Mouse (Mus musculus) erythroid progenitor cell, adult 5-6 weeks (primary cell): ENCODE measurements at regions not wholly inside any gene's neighbourhood (a gene's known extent, or its start where the extent isn't known, plus 50 kb on each side); places are given as distances from the start of the nearest gene placed in this dataset.

Experiments
- ATAC-seq: replicated peaks from 2 replicates; pipeline ENCODE4 v1.8.0; 2016; ENCODE audit warnings: moderate number of reproducible peaks, mild to moderate bottlenecking, moderate TSS enrichment, inconsistent platforms; ENCODE audit not compliant: poor library complexity, low FRiP score, severe bottlenecking

DNA sequence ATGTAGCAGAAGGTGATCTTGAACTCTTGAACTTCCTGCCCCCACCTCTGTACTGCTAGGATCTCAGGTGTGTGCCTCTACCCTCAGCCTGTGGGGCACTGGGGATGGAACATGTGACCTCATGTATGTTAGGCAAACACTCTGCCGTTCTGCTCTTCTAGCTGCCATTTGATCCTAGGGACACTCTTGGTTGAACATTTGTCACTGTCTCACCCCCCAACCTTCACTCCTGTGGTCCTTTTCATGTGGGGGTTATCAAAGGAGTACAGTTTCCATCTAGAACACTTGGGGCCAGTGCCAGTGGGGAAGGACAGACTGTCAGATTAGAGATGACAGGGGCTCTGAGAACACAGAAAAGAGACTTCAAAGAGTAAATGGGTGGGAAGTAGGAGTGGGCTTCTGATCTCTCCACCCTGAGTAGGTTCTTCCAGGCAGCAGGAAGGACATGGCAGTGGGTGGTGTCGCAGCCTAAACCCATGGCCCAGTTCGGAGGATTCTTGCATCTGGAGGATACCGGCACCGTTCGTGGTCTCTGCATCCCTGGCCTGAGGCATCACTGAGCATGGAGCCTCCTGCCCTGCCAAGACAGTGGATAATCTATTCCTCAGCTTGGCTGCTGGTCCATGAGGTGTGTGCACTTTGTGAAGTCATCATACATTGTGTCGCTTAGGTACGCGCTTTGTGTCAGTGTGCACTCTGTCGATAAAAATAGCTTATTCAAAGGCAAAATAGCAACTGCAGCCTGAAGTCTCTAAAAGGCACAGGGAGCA lies 132.7 kb upstream of the Ctnnb1 start:
- ATAC-seq = no peak

DNA sequence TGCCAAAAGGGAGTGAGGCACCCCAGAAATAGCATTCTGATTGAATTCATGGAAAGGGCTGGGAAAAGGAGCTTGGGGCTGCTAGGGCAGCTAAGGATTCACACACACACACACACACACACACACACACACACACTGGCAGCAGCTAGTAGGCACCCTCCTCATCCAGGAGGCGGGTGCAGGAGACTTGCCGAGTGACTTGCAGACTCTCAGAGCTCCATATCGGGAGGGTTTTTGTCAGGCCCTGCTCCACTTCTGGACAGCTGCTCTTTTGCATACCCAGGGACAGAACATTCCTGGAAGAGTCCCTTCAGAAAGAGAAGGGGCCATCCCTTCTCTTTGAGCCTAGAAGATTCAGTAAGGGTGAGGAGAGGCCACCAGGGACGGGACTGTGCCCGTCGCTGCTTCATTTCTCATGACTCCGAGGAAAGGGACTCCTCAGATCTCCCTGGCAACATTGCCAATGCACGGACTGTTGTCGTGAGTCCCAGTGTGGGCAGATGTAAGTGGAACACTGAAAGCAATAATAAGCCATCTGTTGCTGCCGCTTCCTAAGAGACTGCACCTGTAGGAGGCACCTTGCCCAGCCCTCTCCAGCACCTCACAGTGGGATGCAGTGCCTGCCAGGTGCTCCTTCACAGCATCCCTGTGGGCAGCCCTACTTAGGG lies 130.9 kb upstream of the Ctnnb1 start:
- ATAC-seq = no peak

DNA sequence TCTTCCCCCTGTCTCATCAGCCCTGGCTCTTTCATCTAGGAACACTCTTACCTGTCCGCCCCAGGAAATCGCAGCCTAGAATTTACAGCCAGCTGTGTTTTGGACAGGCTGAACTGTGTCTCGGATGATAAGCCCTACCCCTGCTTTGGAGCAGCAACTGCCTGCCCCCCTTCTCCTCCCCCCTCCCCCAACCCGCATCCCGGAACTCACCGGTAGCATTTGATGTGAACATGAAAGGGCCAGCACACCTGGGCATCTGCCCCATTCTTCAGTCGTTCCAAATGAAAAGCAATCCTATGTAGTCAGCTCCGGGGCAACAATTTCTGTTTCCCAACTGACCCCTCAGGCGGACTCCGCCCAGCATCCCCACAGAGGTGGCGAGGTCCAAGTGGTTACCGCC lies 130.1 kb upstream of the Ctnnb1 start:
- ATAC-seq = no peak

DNA sequence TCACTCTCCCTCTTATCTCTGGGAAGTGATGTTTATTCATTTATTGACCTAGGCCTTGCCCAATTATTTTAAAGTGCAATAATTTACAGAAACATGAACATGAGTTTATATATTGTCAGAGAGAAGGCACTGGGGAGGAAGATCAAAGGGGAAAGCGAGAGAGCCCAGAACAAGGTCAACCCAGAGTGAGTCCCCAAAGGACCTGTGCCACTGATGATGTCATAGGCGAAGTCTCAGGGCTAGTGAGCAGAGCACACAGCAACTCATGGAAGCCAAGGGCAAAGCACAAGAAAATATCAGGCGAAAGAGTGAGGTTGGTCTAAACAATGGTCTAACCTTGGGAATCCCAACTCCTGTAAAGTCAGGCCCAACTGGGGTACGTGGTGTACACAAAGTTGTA lies 126.4 kb upstream of the Ctnnb1 start:
- ATAC-seq = no peak

DNA sequence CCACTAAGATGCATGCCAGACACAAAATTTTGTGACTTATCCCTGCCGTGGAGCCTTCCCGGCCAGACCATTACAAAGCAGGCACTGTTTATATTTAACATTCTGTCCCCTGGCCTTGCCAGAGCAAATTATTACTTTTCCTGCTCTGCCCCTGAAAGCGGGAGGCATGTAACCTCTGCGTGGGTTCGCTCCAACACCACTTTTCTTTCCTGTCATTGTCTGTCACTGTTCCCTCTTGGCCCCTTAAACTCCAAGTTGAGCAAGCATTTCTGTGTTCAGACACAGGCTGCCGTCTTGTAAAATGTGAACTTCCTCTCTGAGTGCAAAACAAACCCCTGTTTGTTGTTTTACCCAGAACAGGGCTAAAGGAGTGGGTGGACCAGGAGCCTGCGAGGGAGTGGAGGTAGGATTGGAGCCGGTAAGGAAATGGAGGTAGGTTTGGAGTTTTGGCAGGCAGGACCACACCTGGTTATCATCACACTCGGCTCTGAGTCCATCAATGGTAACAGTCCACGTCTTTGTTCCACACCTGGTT lies 124.2 kb upstream of the Ctnnb1 start:
- ATAC-seq = no peak

DNA sequence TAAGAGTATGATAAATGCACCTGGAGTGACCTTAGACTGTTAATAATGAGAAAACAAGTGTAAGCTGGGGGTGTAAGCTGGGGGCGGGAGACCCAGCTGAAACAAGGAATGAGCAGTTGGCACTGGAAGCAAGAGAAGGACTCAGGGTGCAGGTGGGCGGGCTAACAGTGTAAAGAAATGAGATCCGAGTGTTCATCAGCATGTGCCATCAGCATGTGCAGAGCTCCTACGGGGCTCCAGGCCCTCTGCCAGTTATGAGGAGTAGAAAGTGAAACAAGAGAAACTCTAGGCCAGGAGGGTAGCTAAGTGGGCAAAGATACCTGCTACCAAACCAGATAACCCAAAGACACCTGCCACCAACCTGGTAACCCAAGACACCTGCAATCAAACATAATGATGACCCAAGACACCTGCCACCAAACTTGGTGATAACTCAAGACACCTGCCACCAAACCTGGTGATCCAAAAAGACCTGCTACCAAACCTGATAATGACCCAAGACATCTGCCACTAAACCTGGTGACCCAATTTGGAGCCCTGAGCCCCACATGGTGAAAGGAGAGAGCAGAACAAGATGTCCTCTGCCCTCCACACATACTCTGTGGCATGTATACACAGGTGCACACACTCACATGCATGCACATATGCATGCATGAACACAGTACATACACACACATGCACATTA lies 120.1 kb upstream of the Ctnnb1 start:
- ATAC-seq = no peak

DNA sequence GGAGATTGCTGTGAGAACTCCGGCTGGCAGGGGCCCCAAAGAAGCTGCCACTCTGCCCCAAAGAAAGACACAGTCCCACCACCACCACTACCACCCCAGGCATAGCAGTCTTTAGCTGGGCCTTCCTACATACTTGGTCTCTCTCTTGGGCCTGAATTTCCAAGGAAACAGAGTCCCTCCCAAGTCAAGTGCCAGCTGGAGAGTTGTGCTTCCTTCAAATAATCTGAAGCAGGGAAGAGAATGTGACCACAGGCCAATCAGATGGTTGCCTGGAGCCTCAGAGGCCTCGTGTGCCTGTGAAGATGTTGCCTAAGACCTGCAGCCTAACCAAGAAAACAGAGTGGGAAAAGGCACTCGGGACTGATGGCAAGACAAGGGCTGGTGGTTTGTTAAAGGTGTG lies 117.5 kb upstream of the Ctnnb1 start:
- no peak for ATAC-seq

DNA sequence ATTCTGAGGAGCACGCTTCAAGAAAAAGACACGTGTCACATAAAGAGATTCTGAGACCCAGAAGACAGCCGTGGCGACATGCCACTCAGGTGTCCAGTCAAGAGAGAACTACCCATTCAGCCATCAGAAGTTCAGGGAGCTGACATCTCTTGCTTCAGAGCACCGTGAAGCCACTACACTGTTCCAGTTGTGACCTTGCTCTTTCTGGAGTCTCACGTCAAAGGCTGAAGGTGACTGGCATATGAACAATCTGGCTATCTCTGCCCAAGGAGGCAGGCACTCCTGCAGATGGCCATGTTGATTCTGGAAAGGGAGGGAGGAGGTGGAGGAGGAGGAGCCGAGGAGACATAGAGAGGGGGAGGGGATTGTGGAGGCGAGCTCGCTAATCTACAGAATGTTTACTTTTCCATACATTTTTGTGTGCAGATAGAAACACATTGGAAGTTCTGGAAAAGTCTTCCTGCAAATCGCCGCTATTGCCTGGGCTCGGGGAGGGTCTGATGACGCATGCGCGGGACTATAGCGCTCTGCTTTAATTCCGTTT lies 116.3 kb upstream of the Ctnnb1 start:
- no peak for ATAC-seq

DNA sequence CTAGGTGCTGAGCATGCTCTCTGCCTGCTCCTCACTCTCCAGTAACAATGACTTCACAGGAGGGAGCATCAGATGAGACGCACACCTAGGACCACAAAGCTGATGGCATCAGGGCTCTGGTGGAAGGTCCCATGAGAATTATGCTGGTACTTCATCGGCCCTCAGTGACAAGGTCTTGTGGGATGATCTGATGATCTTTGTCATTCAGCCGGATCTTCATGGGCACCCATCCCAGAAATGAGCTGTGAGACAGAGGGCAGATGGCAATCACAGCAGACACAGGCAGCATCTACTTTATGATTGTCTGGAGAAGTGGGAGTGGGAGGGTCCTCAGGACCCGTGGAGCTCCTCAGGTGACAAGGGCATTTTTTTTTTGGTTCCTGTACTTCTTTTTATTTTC lies 114.7 kb upstream of the Ctnnb1 start:
- ATAC-seq = no peak

DNA sequence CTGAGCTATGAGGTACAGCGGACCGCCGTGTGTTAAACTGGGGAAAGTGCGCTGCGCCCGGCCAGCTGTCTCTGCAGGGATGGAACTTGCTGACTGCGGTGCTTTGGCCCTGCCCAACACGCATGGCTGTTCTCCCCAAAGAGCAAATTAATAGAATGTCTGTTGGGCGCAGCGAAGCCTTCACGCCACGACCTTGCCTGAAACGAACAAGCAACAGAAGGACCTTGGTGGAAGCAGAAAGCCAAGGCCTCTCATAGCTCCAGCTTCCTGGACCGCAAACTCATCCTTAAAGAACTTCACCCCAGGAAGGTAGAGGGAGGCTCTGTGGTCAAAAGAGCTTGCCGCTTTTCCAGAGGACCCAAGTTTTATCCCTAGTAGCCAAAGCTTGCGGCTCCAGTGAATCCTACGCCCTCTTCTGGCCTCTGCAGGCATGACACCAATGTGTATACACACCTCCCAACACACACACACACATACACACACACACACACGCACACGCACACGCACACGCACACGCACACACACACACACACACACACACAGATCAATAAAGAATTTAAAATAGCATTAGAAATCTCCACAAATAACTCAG lies 110.2 kb upstream of the Ctnnb1 start:
- ATAC-seq = no peak

DNA sequence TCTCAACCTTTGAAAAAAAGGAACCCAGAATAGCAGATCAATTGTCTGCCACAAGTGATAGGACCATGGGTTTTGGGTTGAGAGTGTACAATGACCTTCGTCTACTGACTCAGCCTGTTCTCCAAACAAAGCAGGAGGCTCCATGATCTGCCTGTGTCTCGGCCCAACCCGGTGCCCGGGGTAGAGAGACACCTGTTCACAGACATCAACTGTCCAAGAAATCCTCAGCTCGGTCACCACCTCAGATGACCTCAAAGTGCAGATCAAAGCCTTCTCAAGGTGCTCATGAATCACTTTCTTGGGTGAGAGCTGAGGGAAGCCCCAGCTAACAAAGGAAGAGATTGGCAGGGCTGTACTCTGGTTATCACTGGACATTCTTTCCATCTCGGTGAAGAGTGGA lies 108.1 kb upstream of the Ctnnb1 start:
- no peak for ATAC-seq

DNA sequence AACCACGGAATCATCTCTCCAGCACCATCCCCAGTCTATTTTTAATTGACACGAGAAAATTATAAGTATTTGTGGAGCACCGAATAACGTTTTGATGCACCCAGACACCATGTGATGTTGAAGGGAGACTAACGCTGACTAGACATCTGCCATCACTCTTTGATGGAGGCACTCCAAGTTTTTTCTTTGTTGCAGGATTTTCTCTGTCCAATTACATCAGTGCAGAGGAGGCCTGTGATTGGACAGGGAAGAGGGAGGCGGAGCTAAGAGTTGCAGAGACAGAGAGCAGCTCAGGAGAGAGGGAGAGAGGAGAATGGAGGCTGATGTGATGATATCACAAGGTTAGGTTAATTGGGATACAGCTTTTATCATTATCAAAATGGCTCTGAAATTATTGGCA lies 105.6 kb upstream of the Ctnnb1 start:
- ATAC-seq = no peak

DNA sequence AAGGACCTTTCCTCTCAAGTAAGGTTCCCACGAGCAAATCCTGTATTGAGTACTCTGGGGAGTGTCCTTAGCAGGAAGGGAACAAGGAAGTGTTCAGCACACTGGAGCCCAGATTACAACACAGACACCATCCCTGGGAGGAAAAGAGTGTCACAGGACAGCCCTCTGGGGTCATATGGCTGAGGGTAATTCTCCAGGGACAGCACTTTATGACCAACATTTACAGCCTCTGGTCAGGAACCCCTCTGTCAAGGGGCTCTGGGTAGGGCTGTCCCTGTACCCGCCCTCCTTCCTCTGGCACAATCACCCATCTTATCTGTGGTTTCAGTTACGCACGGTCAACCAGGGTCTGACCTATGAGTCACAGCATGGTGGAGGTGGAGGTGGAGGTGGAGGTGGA lies 102.8 kb upstream of the Ctnnb1 start:
- no peak for ATAC-seq

DNA sequence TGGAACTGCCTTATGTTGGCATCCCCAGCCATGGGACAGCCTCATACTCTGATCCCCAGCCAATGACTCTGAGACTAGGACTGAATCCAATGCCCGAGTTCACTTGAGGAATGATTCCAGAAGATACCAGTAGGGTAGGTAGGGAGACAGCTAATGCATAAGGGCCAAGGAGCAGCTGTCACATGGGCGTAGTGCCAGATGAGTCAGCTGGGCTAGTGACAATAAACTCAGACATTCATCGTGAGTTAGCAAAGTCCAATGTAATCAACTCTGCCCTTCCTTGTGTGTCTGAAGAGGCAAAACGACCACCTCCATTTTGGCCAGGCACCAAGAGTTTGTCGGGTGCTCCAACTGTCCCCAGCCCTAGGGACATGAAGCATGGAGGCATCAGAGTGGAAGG lies 98.5 kb upstream of the Ctnnb1 start:
- no peak for ATAC-seq

DNA sequence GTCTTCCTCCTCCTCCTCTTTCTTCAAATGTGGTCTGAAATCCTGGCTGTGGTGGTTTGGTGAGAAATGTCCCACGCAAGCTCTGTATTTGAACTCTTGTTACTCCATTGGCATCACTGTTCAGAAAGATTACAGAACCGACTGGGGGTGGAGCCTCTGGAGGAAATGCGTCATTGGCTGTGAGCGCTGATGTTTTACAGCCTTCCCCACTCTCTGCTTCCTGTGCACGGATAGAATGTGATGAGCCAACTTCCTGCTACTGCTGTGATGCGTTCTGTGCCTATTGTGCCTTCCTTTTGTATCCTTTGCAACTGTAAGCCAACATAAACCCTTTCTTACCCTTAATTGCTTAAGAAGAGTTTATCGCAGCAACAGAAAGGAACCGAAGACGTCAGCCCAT lies 94.8 kb upstream of the Ctnnb1 start:
- ATAC-seq = no peak

DNA sequence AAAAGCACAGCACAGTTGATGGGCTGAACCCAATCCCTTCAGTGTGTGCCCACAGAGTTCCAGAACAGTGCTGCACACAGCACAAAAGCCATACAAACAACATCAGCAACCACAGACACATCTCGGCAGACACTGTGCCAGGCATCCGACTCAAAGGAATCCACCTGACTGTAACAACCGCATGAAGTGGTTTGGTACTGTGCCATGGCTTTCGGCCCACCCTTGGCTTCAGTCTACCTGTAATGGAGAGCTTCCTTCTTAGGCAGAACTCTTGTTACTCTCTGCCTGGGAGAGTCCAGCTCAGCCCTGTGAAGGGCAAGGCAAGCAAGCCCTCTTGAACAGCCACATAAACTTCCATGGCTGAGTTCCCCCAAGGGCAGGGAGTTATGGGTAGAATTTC lies 93.4 kb upstream of the Ctnnb1 start:
- ATAC-seq = no peak

DNA sequence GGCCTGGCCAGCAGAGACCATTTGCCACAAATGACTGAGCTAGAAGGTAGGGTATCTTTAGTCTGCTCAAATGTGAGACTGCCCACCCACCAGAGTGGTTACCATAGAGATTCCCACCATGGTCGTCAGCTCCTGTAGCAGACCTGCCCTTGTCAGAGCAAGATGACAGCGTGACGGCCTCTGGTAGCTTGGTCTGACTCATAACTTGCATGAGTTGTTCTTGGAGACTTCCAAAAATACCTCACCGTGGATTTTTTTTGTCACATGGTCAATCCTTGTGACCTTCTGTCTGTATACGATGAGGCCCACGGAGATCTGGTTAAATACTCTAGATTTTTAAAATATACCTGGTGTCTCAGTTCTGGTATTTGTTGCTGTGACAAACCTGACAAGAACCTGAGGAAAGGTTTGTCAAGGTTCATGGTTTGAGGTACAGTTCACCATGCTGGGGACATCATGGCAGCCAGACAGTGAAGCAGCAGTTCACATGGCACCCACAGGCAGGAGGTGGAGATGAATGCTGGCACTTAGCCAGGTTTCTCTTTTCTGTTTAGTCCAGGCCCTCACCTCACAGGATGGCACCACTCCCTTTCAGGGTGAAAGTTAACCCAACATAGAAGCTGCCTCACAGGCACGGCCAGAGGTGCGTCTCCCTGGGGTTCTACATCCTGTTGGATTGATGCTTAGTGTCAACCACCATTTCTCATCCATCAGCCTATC lies 91.4 kb upstream of the Ctnnb1 start:
- no peak for ATAC-seq

DNA sequence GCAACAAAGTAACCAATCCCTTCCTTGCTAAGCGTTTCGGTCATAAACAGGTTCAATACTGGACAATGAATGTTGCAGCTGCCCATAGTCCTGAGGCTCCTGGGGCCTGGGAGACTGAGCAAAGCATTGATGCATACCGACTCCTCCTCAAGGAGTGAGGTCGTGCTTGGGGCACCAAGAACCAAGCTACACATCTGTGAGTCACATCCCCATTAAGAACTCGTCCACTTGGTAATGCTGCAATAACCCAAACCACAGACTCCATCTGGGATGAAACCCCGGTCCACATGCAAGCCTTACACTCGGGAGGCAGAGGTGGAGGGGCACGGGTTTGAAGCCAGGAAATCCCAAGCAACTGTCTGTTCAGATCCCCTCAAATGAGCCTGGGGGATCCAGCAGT lies 85.3 kb upstream of the Ctnnb1 start:
- ATAC-seq = no peak

DNA sequence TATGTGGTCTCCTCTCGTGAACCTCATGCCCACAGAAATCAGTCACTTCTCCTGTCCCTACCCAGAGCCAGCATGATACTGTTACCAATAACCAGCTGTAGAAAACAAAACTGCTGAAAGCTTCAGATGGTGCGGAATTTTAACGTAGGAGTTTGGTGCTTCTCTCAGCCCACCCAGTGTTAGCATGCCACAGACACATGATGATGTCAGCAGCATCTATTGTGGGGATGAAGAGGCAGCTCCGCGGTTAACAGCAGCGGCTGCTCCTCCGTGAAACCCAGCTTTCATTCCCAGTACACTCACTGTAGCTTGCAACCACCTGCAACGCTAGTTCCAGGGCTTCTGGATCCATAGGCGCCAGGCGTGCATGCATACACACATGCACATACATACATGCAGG lies 83.5 kb upstream of the Ctnnb1 start:
- ATAC-seq = no peak

DNA sequence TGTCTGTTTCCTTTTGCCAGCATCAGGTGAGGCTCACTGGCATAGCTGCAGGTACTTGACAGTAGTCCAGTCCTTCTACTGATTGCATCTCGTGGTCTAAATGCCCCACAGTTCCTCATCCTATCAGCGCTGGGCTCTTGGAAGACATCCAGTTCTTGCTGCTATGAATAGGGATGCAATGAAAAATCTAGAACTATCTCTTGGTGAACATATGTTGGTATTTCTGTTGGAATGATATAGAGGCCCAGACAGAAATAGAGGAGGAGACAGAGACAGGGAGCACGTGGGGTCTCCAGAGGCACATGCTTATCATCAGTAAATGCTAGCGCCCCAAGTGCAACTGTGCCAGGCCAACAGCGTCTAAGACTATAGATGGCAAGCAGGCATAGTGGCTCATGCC lies 81.4 kb upstream of the Ctnnb1 start:
- ATAC-seq = no peak
